Mouse (Mus musculus) heart, embryonic 10.5 days (tissue): ENCODE data around the gene Olfr616. TPM values are rescaled to one million over a fixed set of nuclear protein-coding genes. Genes with fewer than 3 reads are reported as not detected.
"Not testable (repeated sequence)": the region's sequence is repeated elsewhere in the genome, so short reads cannot be mapped to it uniquely, and the experiment has no call there.

Experiments used
- DNase-seq: peaks from one replicate; pipeline ENCODE4 v3.0.0-alpha.2; 2017; ENCODE audit warnings: low spot score
- H3K27ac ChIP-seq: fragments of 300-500 bp; sonication (generic); 2 replicates; pipeline ENCODE4 v1.5.1; 2016; ENCODE audit warnings: mild to moderate bottlenecking
- H3K27me3 ChIP-seq: fragments of 300-500 bp; sonication (generic); 2 replicates; pipeline ENCODE4 v1.6.1; 2016; ENCODE audit warnings: mild to moderate bottlenecking; ENCODE audit not compliant: poor library complexity, insufficient read depth, severe bottlenecking
- H3K36me3 ChIP-seq: fragments of 300-500 bp; sonication (generic); 2 replicates; pipeline ENCODE4 v1.6.1; 2016; ENCODE audit warnings: mild to moderate bottlenecking, moderate library complexity
- H3K4me1 ChIP-seq: fragments of 300-500 bp; sonication (generic); 2 replicates; pipeline ENCODE4 v1.6.1; 2016; ENCODE audit warnings: mild to moderate bottlenecking
- H3K4me3 ChIP-seq: fragments of 300-500 bp; sonication (generic); 2 replicates; pipeline ENCODE4 v1.5.1; 2016; ENCODE audit warnings: mild to moderate bottlenecking, moderate library complexity
- H3K9me3 ChIP-seq: fragments of 300-500 bp; sonication (generic); 2 replicates; pipeline ENCODE4 v1.6.1; 2016; ENCODE audit warnings: mild to moderate bottlenecking, moderate library complexity
- WGBS: fragments of 180-500 bp; shearing (Covaris S2); methylation state at CpG from one replicate; pipeline ENCODE4 v1.1.7; 2016; 5-methylcytosine and 5-hydroxymethylcytosine counted together
- microRNA-seq: library from miRNA; unstranded; fragments of <30 nt; microRNA quantifications from one replicate; pipeline ENCODE4, GENCODE M21; 2017
- polyA plus RNA-seq: library from polyadenylated mRNA; unstranded; fragments of >200 nt; fragmentation: Nextera tagmentation; extraction: Ambion mirVana; gene quantifications from 2 replicates; pipeline ENCODE4 v1.2.1, GENCODE M21; 2016

Olfr616 gene
- not detected in 2 replicates for polyA plus RNA-seq

DNA sequence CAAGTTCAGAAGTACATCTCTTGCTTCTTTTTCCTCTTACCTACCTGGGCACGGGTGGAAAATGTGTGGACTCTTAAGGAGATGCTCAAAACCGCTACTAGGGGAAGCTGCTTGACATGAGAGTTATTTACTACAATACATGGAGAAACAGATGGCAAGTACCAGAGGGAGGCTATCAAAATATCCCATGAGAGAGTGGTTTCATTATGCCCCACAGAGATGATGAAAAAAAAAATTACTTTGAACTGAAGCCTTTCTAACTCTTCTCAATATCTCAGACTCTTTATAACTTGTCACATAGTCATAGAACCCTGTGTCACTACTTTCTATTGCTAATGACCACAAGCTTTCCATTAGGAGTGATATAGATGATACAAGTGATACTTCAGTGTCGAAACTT lies at the start of gene Olfr616:
Gene Olfr616 (minus strand): TSS at position 101 of the 400 bp plus-strand sequence.
- no peak for DNase-seq
- peaks cover 3% of the 10 kb centered on the region; the same call in 1 of the 2 replicates for H3K4me1 ChIP-seq
- WGBS, result 76% methylated on average over 3 of the region's 3 CpGs

DNA sequence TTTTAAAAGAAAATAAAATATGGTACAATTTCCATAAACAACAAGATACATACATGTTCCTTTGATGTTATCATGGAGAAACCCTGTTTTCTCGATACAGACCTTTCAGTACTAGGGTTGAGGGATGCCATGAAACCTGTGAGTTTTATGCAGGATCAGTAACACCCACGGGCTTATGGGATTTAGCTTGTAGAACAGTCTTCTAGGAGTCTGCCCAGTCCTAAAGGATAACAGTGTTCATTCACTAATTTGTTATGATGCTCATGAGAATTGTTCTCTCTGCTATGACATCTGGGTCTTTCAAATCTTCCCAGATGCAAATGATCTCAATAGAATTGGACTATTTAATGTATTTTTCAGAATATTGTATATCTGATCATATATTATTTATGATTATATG lies 43.5 kb upstream of the Olfr616 start, which contains the start of gene Olfr620:
Gene Olfr620 (minus strand): TSS at position 101 of the 400 bp plus-strand sequence.
- H3K4me1 ChIP-seq, result no peaks in the 10 kb centered on the region
- WGBS, result 72% methylated on average over 2 of the region's 2 CpGs
- H3K27ac ChIP-seq, result no peak within 1 kb of the TSS
- H3K36me3 ChIP-seq, result no peaks in the 10 kb centered on the region
- no peak within 1 kb of the TSS for H3K4me3 ChIP-seq
- H3K9me3 ChIP-seq, result no peaks in the 10 kb centered on the region
- H3K27me3 ChIP-seq, result no peaks in the 10 kb centered on the region
- DNase-seq, result no peak

More for the DNA sequence above, at the start of gene Olfr616:
- Histone ChIP-seq H3K4me3 (no peak within 1 kb of the TSS), H3K27ac (no peak within 1 kb of the TSS), H3K36me3 (no peaks in the 10 kb centered on the region), H3K9me3 (no peaks in the 10 kb centered on the region), H3K27me3 (no peaks in the 10 kb centered on the region)

DNA sequence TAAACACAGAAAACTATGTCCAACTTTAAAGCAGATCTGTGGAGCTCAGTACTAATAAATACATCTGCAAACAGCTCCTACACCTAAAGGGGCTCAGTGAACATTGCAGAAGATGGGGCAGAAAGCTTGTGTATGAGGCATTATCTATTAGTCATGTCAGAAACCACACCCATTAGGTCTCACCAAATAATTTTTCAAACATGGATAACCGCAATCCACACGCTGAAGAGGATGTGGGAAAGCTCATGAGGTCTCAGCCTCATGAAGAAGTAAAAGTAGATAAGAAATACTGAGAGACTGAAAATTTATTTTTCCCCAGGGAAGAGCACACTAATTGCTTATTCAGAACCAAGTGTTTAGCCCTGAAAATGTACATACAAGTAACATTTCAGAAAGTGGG lies 38.5 kb upstream of the Olfr616 start:
- H3K4me3 ChIP-seq, result no peak overlapping the region
- no peaks in the 10 kb centered on the region for H3K27me3 ChIP-seq
- no peaks in the 10 kb centered on the region for H3K4me1 ChIP-seq
- no peak overlapping the region for H3K27ac ChIP-seq
- no peak for DNase-seq
- 78% methylated on average over 2 of the region's 2 CpGs for WGBS
- H3K9me3 ChIP-seq, result no peaks in the 10 kb centered on the region
- no peaks in the 10 kb centered on the region for H3K36me3 ChIP-seq

DNA sequence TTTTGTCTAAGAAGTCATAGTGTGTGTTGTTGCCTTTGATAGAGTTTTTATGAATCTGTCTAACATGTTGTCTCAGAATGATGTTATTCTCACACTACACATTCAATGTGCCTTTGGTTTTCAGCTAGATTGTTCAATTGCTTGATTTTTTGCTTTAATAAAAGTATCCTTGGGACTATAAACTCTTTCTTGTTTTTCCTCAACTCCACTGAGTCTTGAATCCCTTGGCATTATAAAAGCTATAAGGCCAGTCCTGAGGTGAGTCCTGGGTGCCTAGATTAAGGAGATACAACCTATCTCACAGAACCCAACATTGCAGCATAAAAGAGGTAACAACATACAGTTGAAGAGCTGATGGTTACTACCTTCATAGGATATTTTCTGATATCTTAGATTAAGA lies 31.3 kb upstream of the Olfr616 start, which contains the start of gene Olfr619:
Gene Olfr619 (plus strand): TSS at position 301 of the 400 bp plus-strand sequence.
- H3K4me3 ChIP-seq, result no peak within 1 kb of the TSS
- H3K36me3 ChIP-seq, result no peaks in the 10 kb centered on the region
- H3K27me3 ChIP-seq, result no peaks in the 10 kb centered on the region
- no peak within 1 kb of the TSS for H3K27ac ChIP-seq
- DNase-seq, result no peak
- no peaks in the 10 kb centered on the region for H3K4me1 ChIP-seq
- no peaks in the 10 kb centered on the region for H3K9me3 ChIP-seq

- H3K27me3 ChIP-seq, result no peaks in the 10 kb centered on the region
- 53% methylated on average over 2 of the region's 2 CpGs for WGBS
- H3K36me3 ChIP-seq, result no peaks in the 10 kb centered on the region
- no peaks in the 10 kb centered on the region for H3K4me1 ChIP-seq
- no peak within 1 kb of the TSS for H3K27ac ChIP-seq
- DNase-seq, result no peak
- H3K9me3 ChIP-seq, result no peaks in the 10 kb centered on the region
- H3K4me3 ChIP-seq, result no peak within 1 kb of the TSS
These were observed 20.9 kb upstream of the Olfr616 start, which contains the start of gene Olfr618 for GRCm38 (mm10) chr7:103589803-103590202. Olfr618 (plus strand) TSS chr7:103590103.

DNA sequence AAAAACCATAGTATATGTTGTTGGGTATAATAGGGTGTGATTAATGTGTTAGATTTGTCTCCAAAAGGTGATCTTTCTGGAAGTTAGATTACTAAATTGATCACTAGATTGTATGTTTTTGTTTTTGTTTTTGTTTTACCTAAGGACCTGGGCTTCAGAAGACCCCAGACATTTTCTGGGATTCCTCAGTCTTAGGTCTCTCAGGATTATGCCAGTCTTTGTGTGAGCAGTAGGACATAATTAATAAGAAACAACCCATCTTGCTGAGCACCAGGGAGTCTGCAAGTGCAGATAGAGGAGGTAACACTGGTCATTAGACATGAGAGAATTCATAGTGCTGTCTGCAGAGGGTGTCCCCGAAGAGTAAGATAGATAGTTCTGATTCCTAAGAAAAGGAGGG lies 3.8 kb upstream of the Olfr616 start, which contains the start of gene Olfr617:
Gene Olfr617 (plus strand): TSS at position 301 of the 400 bp plus-strand sequence.
- Histone ChIP-seq H3K27ac (no peak within 1 kb of the TSS), H3K36me3 (no peaks in the 10 kb centered on the region), H3K4me1 (peaks cover 3% of the 10 kb centered on the region; the same call in 1 of the 2 replicates), H3K9me3 (no peaks in the 10 kb centered on the region), H3K4me3 (no peak within 1 kb of the TSS), H3K27me3 (no peaks in the 10 kb centered on the region)
- DNase-seq, result no peak
- 88% methylated on average over 1 of the region's 1 CpGs for WGBS

DNA sequence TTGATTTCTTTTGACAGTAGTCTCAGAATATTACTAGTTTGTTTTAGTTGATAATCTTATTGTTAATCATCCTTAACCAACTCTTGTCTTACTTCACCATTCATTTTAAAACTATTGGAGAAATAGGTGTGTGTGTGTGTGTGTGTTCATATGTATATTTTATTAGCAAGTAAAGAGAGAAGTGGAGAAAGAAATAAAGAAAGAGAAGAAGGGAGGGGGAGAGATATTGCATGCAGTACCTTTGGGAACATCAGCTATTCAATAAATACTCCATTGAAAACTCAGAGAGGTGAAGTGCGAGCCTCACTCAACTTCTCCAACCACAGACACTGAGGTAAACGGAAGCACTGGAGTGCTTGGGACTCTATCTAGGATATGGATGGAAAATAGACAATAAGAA lies 13.2 kb downstream of the Olfr616 start, which contains the start of gene Olfr615:
Gene Olfr615 (plus strand): TSS at position 301 of the 400 bp plus-strand sequence.
- Histone ChIP-seq H3K36me3 (no peaks in the 10 kb centered on the region), H3K4me3 (no peak within 1 kb of the TSS), H3K27me3 (no peaks in the 10 kb centered on the region), H3K4me1 (no peaks in the 10 kb centered on the region), H3K9me3 (no peaks in the 10 kb centered on the region), H3K27ac (no peak within 1 kb of the TSS)
- 75% methylated on average over 2 of the region's 2 CpGs for whole genome bisulfite sequencing
- no peak for DNase-seq

DNA sequence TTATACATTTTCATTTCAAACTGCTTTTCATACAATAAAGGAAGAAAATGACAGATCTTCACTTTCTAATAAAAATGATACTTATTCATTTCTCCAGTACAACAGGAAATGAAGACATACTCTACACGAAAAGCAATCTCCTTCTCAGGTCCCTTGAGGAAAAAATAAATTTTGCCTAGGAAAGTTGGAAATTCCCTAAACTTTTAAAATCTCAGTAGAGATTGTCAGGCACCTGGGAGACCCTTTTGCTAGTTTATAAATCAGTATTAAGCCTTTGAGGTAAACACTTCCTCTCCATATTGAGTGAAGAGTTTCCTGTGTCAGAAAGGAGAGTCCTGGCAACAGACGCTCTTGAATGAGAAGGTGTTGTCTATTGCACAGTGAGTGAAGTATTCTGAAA lies 21.2 kb downstream of the Olfr616 start, which contains the start of gene Olfr613:
Gene Olfr613 (plus strand): TSS at position 301 of the 400 bp plus-strand sequence.
- H3K4me3 ChIP-seq, result no peak within 1 kb of the TSS
- no peak within 1 kb of the TSS for H3K27ac ChIP-seq
- DNase-seq, result no peak
- H3K36me3 ChIP-seq, result no peaks in the 10 kb centered on the region
- H3K9me3 ChIP-seq, result no peaks in the 10 kb centered on the region
- WGBS, result 80% methylated on average over 2 of the region's 2 CpGs
- H3K4me1 ChIP-seq, result no peaks in the 10 kb centered on the region
- no peaks in the 10 kb centered on the region for H3K27me3 ChIP-seq

- H3K27ac ChIP-seq, H3K4me1 ChIP-seq, H3K4me3 ChIP-seq, DNase-seq, H3K36me3 ChIP-seq, H3K9me3 ChIP-seq, H3K27me3 ChIP-seq: not testable (repeated sequence)
- 82% methylated on average over 2 of the region's 2 CpGs for WGBS
These were observed 26.3 kb downstream of the Olfr616 start, which contains the start of gene Olfr612 for GRCm38 (mm10) chr7:103542617-103543016. Olfr612 (minus strand) TSS chr7:103542717.

DNA sequence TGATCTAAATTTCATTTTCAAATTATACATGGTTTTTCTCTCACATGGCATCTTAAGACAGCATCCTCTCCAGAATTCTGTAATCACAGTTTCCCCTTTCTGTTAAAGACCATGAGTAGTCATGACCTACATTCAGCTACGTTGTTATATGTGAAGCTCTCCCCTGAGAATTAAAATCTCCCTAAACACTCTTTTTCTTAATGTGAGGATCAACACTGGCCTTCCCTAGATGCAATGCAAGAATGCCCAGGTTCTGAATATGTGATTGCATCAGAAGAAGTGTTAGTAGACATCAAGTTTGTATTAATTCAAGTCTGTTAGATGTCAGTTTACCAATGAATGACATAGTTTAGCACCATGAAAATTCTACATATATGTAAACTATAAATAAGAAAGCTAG lies 48.2 kb downstream of the Olfr616 start, which contains the start of gene Olfr611:
Gene Olfr611 (minus strand): TSS at position 101 of the 400 bp plus-strand sequence.
- not testable (repeated sequence) for H3K27me3 ChIP-seq, DNase-seq, H3K27ac ChIP-seq, H3K9me3 ChIP-seq, H3K36me3 ChIP-seq, H3K4me1 ChIP-seq, H3K4me3 ChIP-seq
- WGBS, result 60% methylated on average over 1 of the region's 1 CpGs

Small RNA genes within 50 kb of the gene (microRNA-seq; reads per million reads assigned to microRNA genes)
- gene Gm26506, result not detected

Other genes starting within 250 kb of the Olfr616 start
- not detected in 2 replicates for gene Olfr598, start 245.6 kb downstream of the Olfr616 start, polyA plus RNA-seq
- not detected in 2 replicates for gene Olfr599, start 233.2 kb downstream of the Olfr616 start, polyA plus RNA-seq
- not detected in 2 replicates for gene Olfr600, start 219.5 kb downstream of the Olfr616 start, polyA plus RNA-seq
- not detected in 2 replicates for gene Olfr601, start 206.5 kb downstream of the Olfr616 start, polyA plus RNA-seq
- not detected in 2 replicates for gene Olfr603, start 183.0 kb downstream of the Olfr616 start, polyA plus RNA-seq
- gene Usp17lc, start 154.1 kb downstream of the Olfr616 start, polyA plus RNA-seq, result not detected in 2 replicates
- not detected in 2 replicates for gene Olfr605, start 123.7 kb downstream of the Olfr616 start, polyA plus RNA-seq
- gene Olfr606, start 120.1 kb downstream of the Olfr616 start, polyA plus RNA-seq, result not detected in 2 replicates
- gene Olfr607, start 105.0 kb downstream of the Olfr616 start, polyA plus RNA-seq, result not detected in 2 replicates
- gene Olfr608, start 99.3 kb downstream of the Olfr616 start, polyA plus RNA-seq, result 0.14 TPM in 1 of 2 replicates, not detected in the other
- gene Olfr609, start 71.1 kb downstream of the Olfr616 start, polyA plus RNA-seq, result not detected in 2 replicates
- gene Olfr610, start 57.0 kb downstream of the Olfr616 start, polyA plus RNA-seq, result not detected in 2 replicates
- gene Olfr611, start 48.3 kb downstream of the Olfr616 start, polyA plus RNA-seq, result not detected in 2 replicates
- gene Olfr612, start 26.4 kb downstream of the Olfr616 start, polyA plus RNA-seq, result not detected in 2 replicates
- not detected in 2 replicates for gene Olfr613, start 21.1 kb downstream of the Olfr616 start, polyA plus RNA-seq
- gene Olfr615, start 13.1 kb downstream of the Olfr616 start, polyA plus RNA-seq, result not detected in 2 replicates
- not detected in 2 replicates for gene Olfr617, start 3.9 kb upstream of the Olfr616 start, polyA plus RNA-seq
- gene Olfr618, start 21.0 kb upstream of the Olfr616 start, polyA plus RNA-seq, result not detected in 2 replicates
- not detected in 2 replicates for gene Olfr619, start 31.4 kb upstream of the Olfr616 start, polyA plus RNA-seq
- gene Olfr620, start 43.4 kb upstream of the Olfr616 start, polyA plus RNA-seq, result not detected in 2 replicates
- not detected in 2 replicates for gene Olfr622, start 73.6 kb upstream of the Olfr616 start, polyA plus RNA-seq
- not detected in 2 replicates for gene Olfr623, start 94.6 kb upstream of the Olfr616 start, polyA plus RNA-seq
- gene Olfr624, start 102.0 kb upstream of the Olfr616 start, polyA plus RNA-seq, result not detected in 2 replicates
- gene Olfr625-ps1, start 113.6 kb upstream of the Olfr616 start, polyA plus RNA-seq, result not detected in 2 replicates
- gene Olfr243, start 145.5 kb upstream of the Olfr616 start, polyA plus RNA-seq, result not detected in 2 replicates
- not detected in 2 replicates for gene Olfr628, start 161.2 kb upstream of the Olfr616 start, polyA plus RNA-seq
- gene Olfr629, start 175.8 kb upstream of the Olfr616 start, polyA plus RNA-seq, result not detected in 2 replicates
- not detected in 2 replicates for gene Olfr630, start 188.2 kb upstream of the Olfr616 start, polyA plus RNA-seq
- not detected in 2 replicates for gene Olfr69, start 202.5 kb upstream of the Olfr616 start, polyA plus RNA-seq
- gene Olfr68, start 210.6 kb upstream of the Olfr616 start, polyA plus RNA-seq, result not detected in 2 replicates
- not detected in 2 replicates for gene Olfr67, start 222.7 kb upstream of the Olfr616 start, polyA plus RNA-seq
- gene Hbb-bt, start 244.9 kb upstream of the Olfr616 start, polyA plus RNA-seq, result 442 and 979 TPM in 2 replicates